Mouse (Mus musculus) intestine, postnatal 0 days (tissue): ENCODE measurements at regions not wholly inside any gene's neighbourhood (a gene's known extent, or its start where the extent isn't known, plus 50 kb on each side); places are given as distances from the start of the nearest gene placed in this dataset.

Experiments
- ATAC-seq: fragments of 200-750 bp; cut with Nextera tagmentation; 2 replicates; pipeline ENCODE4 v1.8.0; 2017; ENCODE audit warnings: mild to moderate bottlenecking, moderate TSS enrichment, moderate library complexity
- H3K27ac ChIP-seq: fragments of 300-500 bp; sonication (generic); 2 replicates; pipeline ENCODE4 v1.5.1; 2014; ENCODE audit warnings: mild to moderate bottlenecking, low read depth, low read length, moderate library complexity
- H3K27me3 ChIP-seq: fragments of 300-500 bp; sonication (generic); replicated peaks from 2 replicates; pipeline ENCODE4 v1.6.1; 2014; ENCODE audit warnings: low read length, mixed read lengths; ENCODE audit not compliant: control insufficient read depth, insufficient read depth
- H3K36me3 ChIP-seq: fragments of 300-500 bp; sonication (generic); 2 replicates; pipeline ENCODE4 v1.6.1; 2014; ENCODE audit warnings: mild to moderate bottlenecking, moderate library complexity; ENCODE audit not compliant: control insufficient read depth, insufficient read depth
- H3K4me1 ChIP-seq: fragments of 300-500 bp; sonication (generic); replicated peaks from 2 replicates; pipeline ENCODE4 v1.6.1; 2014; ENCODE audit warnings: antibody characterized with exemption, low read length, mixed read lengths; ENCODE audit not compliant: control insufficient read depth, insufficient read depth
- H3K4me2 ChIP-seq: fragments of 300-500 bp; sonication (generic); replicated peaks from 2 replicates; pipeline ENCODE4 v1.6.1; 2014; ENCODE audit warnings: low read depth, mild to moderate bottlenecking, moderate library complexity
- H3K4me3 ChIP-seq: fragments of 300-500 bp; sonication (generic); 2 replicates; pipeline ENCODE4 v1.5.1; 2014; ENCODE audit warnings: low read depth, low read length
- H3K9ac ChIP-seq: fragments of 300-500 bp; sonication (generic); 2 replicates; pipeline ENCODE4 v1.6.1; 2014; ENCODE audit warnings: mild to moderate bottlenecking, low read depth, low read length
- H3K9me3 ChIP-seq: fragments of 300-500 bp; sonication (generic); 2 replicates; pipeline ENCODE4 v1.6.1; 2016; ENCODE audit warnings: mixed run types; ENCODE audit not compliant: control insufficient read depth
- CTCF ChIP-seq: sonication (generic); IDR thresholded peaks from 2 replicates; pipeline ENCODE4 v1.5.1; 2016; ENCODE audit warnings: low read depth, mild to moderate bottlenecking, control low read depth, antibody characterized with exemption, moderate library complexity
- WGBS: fragments of 180-500 bp; shearing (Covaris S2); extraction: QIAGEN DNeasy Blood & Tissue Kit; methylation state at CpG from one replicate; pipeline ENCODE4 v1.1.7; 2014; 5-methylcytosine and 5-hydroxymethylcytosine counted together

GRCm38 (mm10) chr6:5553703-5554394, 57.7 kb upstream of the Pdk4 start:
- H3K9me3 ChIP-seq = no peaks in the 10 kb centered on the region
- no peaks in the 10 kb centered on the region for H3K4me1 ChIP-seq
- H3K36me3 ChIP-seq = no peaks in the 10 kb centered on the region
- no peak for ATAC-seq
- H3K27me3 ChIP-seq = no peaks in the 10 kb centered on the region
- no peak for TF ChIP-seq CTCF
- no peak overlapping the region for H3K4me3 ChIP-seq
- H3K9ac ChIP-seq = no peak overlapping the region
- no peak overlapping the region for H3K27ac ChIP-seq
- WGBS = 58% methylated on average over 4 of the region's 4 CpGs
- H3K4me2 ChIP-seq = no peak overlapping the region

- WGBS = 15% methylated on average over 1 of the region's 1 CpGs
- Histone ChIP-seq H3K4me3 (no peak overlapping the region), H3K27me3 (no peaks in the 10 kb centered on the region), H3K27ac (no peak overlapping the region), H3K4me1 (no peaks in the 10 kb centered on the region), H3K9me3 (no peaks in the 10 kb centered on the region), H3K9ac (no peak overlapping the region), H3K4me2 (no peak overlapping the region), H3K36me3 (no peaks in the 10 kb centered on the region)
- no peak for TF ChIP-seq CTCF
- peak; percentile 70 for ATAC-seq
Observed at GRCm38 (mm10) chr6:5550067-5550466, 54.0 kb upstream of the Pdk4 start.
